Comparison of ENCODE assay signal across 9 mouse cellular contexts in genomic region chr8:47947672-47948618, GRCm38 (mm10). TPM values are rescaled to one million over a fixed set of nuclear protein-coding genes. Genes with fewer than 3 reads are reported as not detected.
DNase-seq lines count a peak whose midpoint lies in the region; ATAC-seq and TF ChIP-seq lines count a peak whose summit lies in the region.
"Had no signal": no experiment of that assay in that cellular context is flagged by ENCODE, and none has a peak within 500 bp of the region (broad histone marks: within the 10 kb centered on the region; RNA-seq: fewer than 3 reads in every experiment).

No protein-coding gene starts in this region.

- no peak for DNase-seq in kidney, postnatal 36 days
- DNase-seq in CD4-positive, CD25-positive, alpha-beta regulatory T cell, adult 2 months (ENCODE audit: low read depth, low spot score), result peak; percentile 51
- no peak for DNase-seq in right cerebral cortex, postnatal 36 days (ENCODE audit: low spot score in 2 of 2)
- DNase-seq in gastrocnemius, postnatal 36 days, result no peak
- DNase-seq: heart, adult 18-20 months; left cerebral cortex, postnatal 4 days had no signal

- no peak overlapping the region for H3K4me3 ChIP-seq in kidney, embryonic 16.5 days (ENCODE audit: low read length)
- peak overlapping the region; percentile 60 for H3K4me3 ChIP-seq in bone marrow, adult 2 months (replicated peaks; ENCODE audit: control insufficient read depth, low read depth, low read length)
- peak overlapping the region; percentile 43 for H3K4me3 ChIP-seq in macrophage (ENCODE audit: inconsistent target)

- peaks cover 19% of the 10 kb centered on the region; the same call in 1 of the 2 replicates for H3K4me1 ChIP-seq in kidney, embryonic 16.5 days (ENCODE audit: insufficient read depth, low read length)
- peaks cover 7% of the 10 kb centered on the region; the same call in 1 of the 2 replicates for H3K4me1 ChIP-seq in bone marrow, adult 2 months (ENCODE audit: control insufficient read depth, insufficient read depth, low read length)

- TF ChIP-seq POLR2A in bone marrow, adult 2 months (IDR thresholded peaks at IDR 0.05; ENCODE audit: borderline replicate concordance, control insufficient read depth, low read depth, low read length), result no peak

- WGBS in kidney, embryonic 16.5 days, result 74% methylated on average over 19 of the region's 19 CpGs
- 2% methylated on average over 19 of the region's 19 CpGs for WGBS in bone marrow, adult 2 months
- WGBS in macrophage (ENCODE audit: missing documents), result under 1% methylated on average over 19 of the region's 19 CpGs

- H3K36me3 ChIP-seq in kidney, embryonic 16.5 days (ENCODE audit: insufficient read depth, low read length), result peaks cover 2% of the 10 kb centered on the region; the same call in 1 of the 2 replicates
- H3K36me3 ChIP-seq in macrophage (ENCODE audit: inconsistent target), result no peaks in the 10 kb centered on the region

- TF ChIP-seq CTCF in bone marrow, adult 2 months (IDR thresholded peaks at IDR 0.05; ENCODE audit: control insufficient read depth, insufficient read depth, low read length), result no peak

- H3K4me2 ChIP-seq in kidney, embryonic 16.5 days (replicated peaks; ENCODE audit: low read depth, low read length), result 0 out of 2 replicates have a peak overlapping the region, but pooled peaks have one; percentile 0

- intact Hi-C loops in gastrocnemius, postnatal 36 days (cut with DNase I), result no loop called here

- H3K9me3 ChIP-seq in kidney, embryonic 16.5 days (ENCODE audit: low read length), result no peaks in the 10 kb centered on the region

- H3K27ac ChIP-seq in kidney, embryonic 16.5 days (ENCODE audit: low read length), result peak overlapping the region; percentile 58
- H3K27ac ChIP-seq in bone marrow, adult 2 months (ENCODE audit: control insufficient read depth, insufficient read depth, low read depth, low read length, poor library complexity), result peak overlapping the region; percentile 60
- H3K27ac ChIP-seq in macrophage, result peak overlapping the region; percentile 72

- H3K9ac ChIP-seq in kidney, embryonic 16.5 days (replicated peaks; ENCODE audit: low read length), result no peak overlapping the region

- H3K27me3 ChIP-seq in kidney, embryonic 16.5 days (ENCODE audit: insufficient read depth, low read length), result no peaks in the 10 kb centered on the region

- H3K79me2 ChIP-seq in macrophage (ENCODE audit: inconsistent target), result peaks cover 37% of the 10 kb centered on the region; the same call in 1 of the 2 replicates

- no peak for ATAC-seq in kidney, embryonic 16.5 days (ENCODE audit: low FRiP score, low TSS enrichment)

RNA-seq across cellular contexts. Expression of gene Wwc2, which starts 42.8 kb away (rescaled TPM):
- polyA plus RNA-seq in kidney, embryonic 16.5 days (2015; fragmentation: Nextera tagmentation; extraction: Ambion mirVana), result 16.7 and 17.9 TPM in 2 replicates
- 0.97 and 2.3 TPM in 2 replicates for polyA plus RNA-seq in bone marrow, adult 2 months (2011; ENCODE audit: insufficient read depth, insufficient read length, low replicate concordance, missing spikeins)
- total RNA-seq in macrophage (2018; cell fraction: chromatin; rRNA removed), result 10 to 100 TPM in 25 of 26 experiments, 1 to 10 TPM in 1; 9.5 to 37.3 (median 20.5) TPM
- 10 to 100 TPM in 12 of 26 experiments, 1 to 10 TPM in 14; 5.1 to 13.7 (median 9.1) TPM for total RNA-seq in macrophage (2018; cell fraction: cytosol; rRNA removed)
- 10 to 100 TPM in 25 of 26 experiments, 1 to 10 TPM in 1; 9.2 to 33.9 (median 16.2) TPM for total RNA-seq in macrophage (2018; cell fraction: nucleus; rRNA removed)
- polyA plus RNA-seq in macrophage (2018), result 5.6 to 8.6 TPM (median 6.8 TPM) in 3 replicates
- total RNA-seq in gastrocnemius, postnatal 36 days (2021), result 1 to 10 TPM; 5.6 to 6.4 TPM
